Mouse (Mus musculus) limb, embryonic 10.5 days (tissue): ENCODE data around the gene Pum2. TPM values are rescaled to one million over a fixed set of nuclear protein-coding genes. Genes with fewer than 3 reads are reported as not detected.
"Not testable (repeated sequence)": the region's sequence is repeated elsewhere in the genome, so short reads cannot be mapped to it uniquely, and the experiment has no call there.

Experiments used
- DNase-seq: peaks from one replicate; pipeline ENCODE4 v3.0.0-alpha.2; 2017; ENCODE audit warnings: low spot score
- H3K27ac ChIP-seq: fragments of 300-500 bp; sonication (generic); 2 replicates; pipeline ENCODE4 v1.5.1; 2016; ENCODE audit warnings: mild to moderate bottlenecking
- H3K27me3 ChIP-seq: fragments of 300-500 bp; sonication (generic); 2 replicates; pipeline ENCODE4 v1.6.1; 2016; ENCODE audit warnings: low read depth, mild to moderate bottlenecking; ENCODE audit not compliant: poor library complexity, severe bottlenecking
- H3K36me3 ChIP-seq: fragments of 300-500 bp; sonication (generic); 2 replicates; pipeline ENCODE4 v1.6.1; 2016; ENCODE audit warnings: mild to moderate bottlenecking, moderate library complexity
- H3K4me1 ChIP-seq: fragments of 300-500 bp; sonication (generic); 2 replicates; pipeline ENCODE4 v1.6.1; 2016
- H3K4me3 ChIP-seq: fragments of 300-500 bp; sonication (generic); 2 replicates; pipeline ENCODE4 v1.5.1; 2016; ENCODE audit warnings: mild to moderate bottlenecking, moderate library complexity
- H3K9me3 ChIP-seq: fragments of 300-500 bp; sonication (generic); replicated peaks from 2 replicates; pipeline ENCODE4 v1.6.1; 2016; ENCODE audit warnings: mild to moderate bottlenecking
- WGBS: fragments of 180-500 bp; shearing (Covaris S2); methylation state at CpG from one replicate; pipeline ENCODE4 v1.1.7; 2016; 5-methylcytosine and 5-hydroxymethylcytosine counted together
- polyA plus RNA-seq: library from polyadenylated mRNA; unstranded; fragments of >200 nt; fragmentation: Nextera tagmentation; extraction: Ambion mirVana; gene quantifications from 2 replicates; pipeline ENCODE4 v1.2.1, GENCODE M21; 2016

The Pum2 gene
- polyA plus RNA-seq: 58.4 and 65.6 TPM in 2 replicates

DNA sequence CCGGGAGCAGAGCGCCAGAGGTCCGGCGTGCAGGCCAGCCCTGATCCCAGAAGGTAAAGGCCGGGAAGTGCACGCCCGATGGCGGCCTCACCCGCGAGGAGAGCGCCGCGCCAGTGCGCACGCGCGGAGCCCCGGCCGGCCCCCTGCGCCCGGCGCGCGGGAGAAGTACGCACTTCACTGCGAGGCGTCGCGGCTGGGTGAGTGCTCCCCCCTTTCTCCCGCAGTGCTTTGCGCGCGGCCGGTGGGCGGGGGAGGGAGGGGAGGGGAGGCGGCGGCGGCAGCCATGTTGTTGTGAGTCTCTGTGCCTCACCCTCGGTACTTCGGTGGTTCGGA, at the start of gene Pum2:
Gene Pum2 (plus strand): TSS at position 161 of the 333 bp plus-strand sequence.
- DNase-seq: peak; percentile 97
- peak within 1 kb of the TSS; percentile 100 for H3K27ac ChIP-seq
- no peaks in the 10 kb centered on the region for H3K9me3 ChIP-seq
- 0% methylated on average over 22 of the region's 41 CpGs for WGBS
- H3K27me3 ChIP-seq: no peaks in the 10 kb centered on the region
- H3K4me1 ChIP-seq: peaks cover 19% of the 10 kb centered on the region
- 0 out of 2 replicates have a peak, but pooled peaks cover 8% of the 10 kb centered on the region for H3K36me3 ChIP-seq
- peak within 1 kb of the TSS; percentile 94 for H3K4me3 ChIP-seq

DNA sequence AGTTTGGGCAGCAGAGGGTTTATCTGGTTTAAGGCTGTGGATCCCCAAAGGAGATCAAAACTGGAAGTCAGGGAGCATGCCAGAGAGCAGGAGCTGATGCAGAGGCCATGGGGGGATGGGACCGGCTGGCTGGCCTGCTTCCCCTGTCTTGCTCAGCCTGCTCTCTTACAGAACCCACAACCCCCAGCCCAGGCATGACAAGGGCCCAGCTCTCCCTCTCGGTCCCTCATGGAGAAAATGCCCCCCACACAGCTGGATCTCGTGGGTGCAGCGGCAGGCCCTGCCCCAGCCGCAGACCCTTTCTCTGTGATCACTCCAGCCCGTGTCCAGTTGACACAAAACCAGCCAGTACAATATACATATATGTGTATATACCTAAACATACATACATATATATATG, 44.4 kb upstream of the Pum2 start:
- no peaks in the 10 kb centered on the region for H3K27me3 ChIP-seq

DNA sequence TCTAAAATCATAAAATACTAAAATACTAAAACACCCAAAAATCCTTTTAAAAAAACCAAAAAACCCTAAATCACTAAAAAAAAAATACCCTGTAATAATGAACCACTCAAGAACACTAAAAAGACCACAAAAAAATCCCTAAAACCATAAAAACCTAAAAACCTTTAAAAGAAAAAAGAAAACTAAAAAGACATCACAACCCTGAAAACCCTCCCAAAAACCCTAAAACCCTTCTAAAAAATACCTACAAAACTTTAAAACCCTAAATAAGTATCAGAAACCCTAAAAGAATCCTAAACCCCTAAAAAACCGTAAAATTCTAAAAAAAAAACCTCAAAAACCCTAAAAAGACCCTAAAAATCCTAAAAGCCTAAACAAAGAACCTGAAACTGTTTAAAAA, 42.2 kb upstream of the Pum2 start:
- H3K4me3 ChIP-seq: no peak overlapping the region
- no peak for DNase-seq
- 97% methylated on average over 1 of the region's 1 CpGs for WGBS

More for the DNA sequence above, 44.4 kb upstream of the Pum2 start:
- H3K9me3 ChIP-seq: no peaks in the 10 kb centered on the region
- DNase-seq: no peak
- no peak overlapping the region for H3K27ac ChIP-seq
- H3K4me1 ChIP-seq: no peaks in the 10 kb centered on the region
- H3K36me3 ChIP-seq: 0 out of 2 replicates have a peak, but pooled peaks cover 4% of the 10 kb centered on the region
- no peak overlapping the region for H3K4me3 ChIP-seq
- 96% methylated on average over 6 of the region's 6 CpGs for WGBS

DNA sequence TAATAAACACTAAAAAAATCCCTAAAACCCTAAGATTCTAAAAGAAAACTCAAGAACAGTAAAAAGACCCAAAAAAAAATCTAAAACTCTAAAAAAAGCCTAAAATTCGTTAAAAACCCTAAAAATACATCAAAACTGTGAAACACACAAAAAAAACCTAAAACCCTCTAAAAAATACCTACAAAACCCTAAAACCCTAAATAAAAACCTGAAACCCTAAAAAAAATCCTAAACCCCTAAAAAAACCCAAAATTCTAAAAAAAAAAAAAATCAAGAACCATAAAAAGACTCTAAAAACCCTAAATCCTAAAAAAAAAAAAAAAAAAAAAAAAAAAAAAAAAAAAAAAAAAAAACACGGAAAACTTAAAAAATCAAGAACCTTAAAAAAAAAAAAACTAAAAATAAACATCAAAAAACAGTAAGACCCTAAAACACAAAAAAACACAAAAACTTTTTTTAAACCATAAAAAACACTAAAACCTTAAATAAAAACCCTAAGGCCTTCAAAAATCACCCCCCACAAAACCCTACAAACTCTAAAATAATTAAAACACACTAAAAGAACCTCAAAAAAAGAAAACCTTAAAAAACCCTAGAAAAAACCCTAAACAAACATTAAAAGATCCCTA, 41.1 kb upstream of the Pum2 start:
- DNase-seq: no peak
- no peaks in the 10 kb centered on the region for H3K9me3 ChIP-seq
- no peak overlapping the region for H3K27ac ChIP-seq
- H3K4me1 ChIP-seq: no peaks in the 10 kb centered on the region
- no peak overlapping the region for H3K4me3 ChIP-seq
- 79% methylated on average over 2 of the region's 2 CpGs for WGBS
- 0 out of 2 replicates have a peak, but pooled peaks cover 6% of the 10 kb centered on the region for H3K36me3 ChIP-seq
- H3K27me3 ChIP-seq: no peaks in the 10 kb centered on the region

More for the DNA sequence above, 42.2 kb upstream of the Pum2 start:
- no peak overlapping the region for H3K27ac ChIP-seq
- no peaks in the 10 kb centered on the region for H3K9me3 ChIP-seq
- H3K36me3 ChIP-seq: 0 out of 2 replicates have a peak, but pooled peaks cover 4% of the 10 kb centered on the region
- H3K4me1 ChIP-seq: no peaks in the 10 kb centered on the region
- H3K27me3 ChIP-seq: no peaks in the 10 kb centered on the region

DNA sequence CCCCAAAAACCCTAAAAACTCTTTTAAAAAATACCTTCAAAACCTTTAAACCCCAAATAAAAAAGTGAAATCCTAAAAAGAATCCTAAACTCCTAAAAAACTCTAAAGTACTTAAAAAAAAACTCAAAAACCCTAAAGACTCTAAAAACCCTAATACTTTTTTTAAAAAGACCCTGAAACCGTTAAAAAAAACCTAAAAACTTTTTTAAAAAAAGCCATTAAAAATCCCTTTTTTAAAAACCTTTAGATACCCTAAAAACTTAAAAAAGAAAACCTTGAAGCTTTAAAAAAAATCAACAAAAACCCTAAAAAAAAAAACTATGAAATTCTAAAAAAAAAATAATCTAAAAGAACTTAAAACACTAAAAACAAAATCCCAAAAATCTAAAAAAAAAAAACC, 39.6 kb upstream of the Pum2 start:
- WGBS: 95% methylated on average over 1 of the region's 1 CpGs
- no peaks in the 10 kb centered on the region for H3K27me3 ChIP-seq
- H3K4me1 ChIP-seq: peaks cover 4% of the 10 kb centered on the region; the same call in 1 of the 2 replicates
- H3K27ac ChIP-seq: no peak overlapping the region
- H3K9me3 ChIP-seq: no peaks in the 10 kb centered on the region
- DNase-seq: no peak
- 0 out of 2 replicates have a peak, but pooled peaks cover 5% of the 10 kb centered on the region for H3K36me3 ChIP-seq
- H3K4me3 ChIP-seq: no peak overlapping the region

DNA sequence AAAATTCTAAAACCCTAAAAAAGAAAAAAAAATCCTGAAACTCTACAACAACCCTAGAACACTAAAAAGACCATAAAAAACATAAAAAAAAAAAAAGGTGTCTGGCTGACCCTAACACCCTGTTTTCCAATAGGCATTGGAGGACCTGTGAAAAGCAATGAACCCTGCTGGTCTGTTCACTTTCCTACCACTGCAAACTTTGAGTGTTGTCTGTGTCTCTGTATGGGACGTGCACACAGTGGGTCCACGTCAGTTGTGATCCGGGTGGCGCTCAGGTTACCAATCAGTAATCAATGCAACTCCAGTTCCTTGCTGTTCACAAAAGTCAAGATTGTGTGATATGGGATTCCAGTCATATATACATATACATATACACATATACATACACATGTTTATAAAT, 38.4 kb upstream of the Pum2 start:
- DNase-seq: no peak
- no peak overlapping the region for H3K4me3 ChIP-seq
- WGBS: 97% methylated on average over 4 of the region's 4 CpGs

DNA sequence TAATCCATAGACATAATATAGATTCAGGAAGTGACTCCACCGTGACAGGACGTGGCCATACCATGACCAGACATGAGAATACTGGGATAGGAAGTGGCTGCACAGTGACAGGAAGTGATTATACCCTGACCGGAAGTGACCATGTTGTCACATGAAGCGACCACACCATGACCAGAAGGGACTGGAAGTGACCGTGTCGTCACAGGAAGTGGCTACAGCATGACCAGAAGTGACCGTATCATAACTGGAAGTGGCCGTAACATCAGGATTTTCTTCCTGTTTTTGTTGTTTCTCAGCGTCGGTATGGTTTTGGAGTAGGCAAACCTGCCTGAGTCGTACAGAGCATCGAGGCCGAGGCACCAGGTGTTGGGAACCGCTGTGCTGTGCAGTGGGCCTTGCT, 37.0 kb upstream of the Pum2 start:
- no peaks in the 10 kb centered on the region for H3K27me3 ChIP-seq
- H3K27ac ChIP-seq: no peak overlapping the region
- H3K4me1 ChIP-seq: peaks cover 7% of the 10 kb centered on the region
- 92% methylated on average over 14 of the region's 14 CpGs for WGBS
- H3K4me3 ChIP-seq: no peak overlapping the region
- H3K36me3 ChIP-seq: 0 out of 2 replicates have a peak, but pooled peaks cover 2% of the 10 kb centered on the region
- no peaks in the 10 kb centered on the region for H3K9me3 ChIP-seq
- no peak for DNase-seq

More for the DNA sequence above, 38.4 kb upstream of the Pum2 start:
- H3K9me3 ChIP-seq: no peaks in the 10 kb centered on the region
- no peak overlapping the region for H3K27ac ChIP-seq
- H3K36me3 ChIP-seq: 0 out of 2 replicates have a peak, but pooled peaks cover 2% of the 10 kb centered on the region
- H3K27me3 ChIP-seq: no peaks in the 10 kb centered on the region
- H3K4me1 ChIP-seq: peaks cover 7% of the 10 kb centered on the region

DNA sequence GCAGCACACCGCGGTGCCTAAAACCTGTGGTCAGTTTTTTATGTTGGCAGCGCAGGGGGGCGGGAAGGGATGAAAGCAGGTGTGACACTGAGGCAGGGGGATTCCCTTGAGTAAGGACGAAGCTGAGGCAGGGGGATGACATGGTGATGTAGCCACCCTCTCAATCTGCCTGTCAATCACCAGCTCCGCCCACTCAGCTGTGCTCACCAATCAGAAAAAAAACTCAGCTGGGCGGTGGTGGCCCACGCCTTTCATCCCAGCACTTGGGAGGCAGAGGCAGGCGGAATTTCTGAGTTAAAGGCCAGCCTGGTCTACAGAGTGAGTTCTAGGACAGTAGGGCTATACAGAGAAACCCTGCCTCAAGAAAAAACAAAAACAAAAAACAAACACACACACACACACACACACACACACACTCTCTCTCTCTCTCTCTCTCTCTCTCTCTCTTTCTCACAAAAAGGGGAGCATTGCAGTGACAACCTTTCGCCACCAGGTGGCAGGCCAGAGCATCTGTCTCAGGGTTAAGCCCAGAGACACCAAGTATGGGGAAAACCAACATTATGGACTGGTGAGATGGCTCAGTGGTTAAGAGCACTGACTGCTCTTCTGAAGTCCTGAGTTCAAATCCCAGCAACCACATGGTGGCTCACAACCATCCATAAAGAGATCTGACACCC, 35.4 kb upstream of the Pum2 start:
- H3K9me3 ChIP-seq, H3K27me3 ChIP-seq, H3K27ac ChIP-seq, H3K4me1 ChIP-seq, H3K36me3 ChIP-seq, H3K4me3 ChIP-seq: not testable (repeated sequence)
- DNase-seq: peak; percentile 78
- 72% methylated on average over 10 of the region's 10 CpGs for WGBS

DNA sequence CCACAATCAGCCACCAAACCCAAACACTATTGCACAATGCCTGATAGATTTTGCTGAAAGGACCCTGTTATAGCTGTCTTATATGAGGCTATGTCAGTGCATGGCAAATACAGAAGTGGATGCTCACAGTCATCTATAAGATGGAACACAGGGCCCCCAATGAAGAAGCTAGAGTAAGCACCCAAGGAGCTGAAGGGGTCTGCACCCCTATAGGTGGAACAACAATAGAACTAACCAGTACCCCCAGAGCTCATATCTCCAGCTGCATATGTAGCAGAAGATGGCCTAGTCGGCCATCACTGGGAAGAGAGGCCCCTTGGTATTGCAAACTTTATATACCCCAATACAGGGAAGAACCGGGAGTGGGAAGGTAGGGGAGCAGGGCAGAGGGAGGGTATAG, 33.7 kb upstream of the Pum2 start:
- not testable (repeated sequence) for H3K4me1 ChIP-seq, H3K9me3 ChIP-seq, H3K27ac ChIP-seq, H3K36me3 ChIP-seq, H3K27me3 ChIP-seq, DNase-seq
- peak overlapping the region; percentile 75 for H3K4me3 ChIP-seq
- WGBS: 10% methylated on average over 2 of the region's 2 CpGs

DNA sequence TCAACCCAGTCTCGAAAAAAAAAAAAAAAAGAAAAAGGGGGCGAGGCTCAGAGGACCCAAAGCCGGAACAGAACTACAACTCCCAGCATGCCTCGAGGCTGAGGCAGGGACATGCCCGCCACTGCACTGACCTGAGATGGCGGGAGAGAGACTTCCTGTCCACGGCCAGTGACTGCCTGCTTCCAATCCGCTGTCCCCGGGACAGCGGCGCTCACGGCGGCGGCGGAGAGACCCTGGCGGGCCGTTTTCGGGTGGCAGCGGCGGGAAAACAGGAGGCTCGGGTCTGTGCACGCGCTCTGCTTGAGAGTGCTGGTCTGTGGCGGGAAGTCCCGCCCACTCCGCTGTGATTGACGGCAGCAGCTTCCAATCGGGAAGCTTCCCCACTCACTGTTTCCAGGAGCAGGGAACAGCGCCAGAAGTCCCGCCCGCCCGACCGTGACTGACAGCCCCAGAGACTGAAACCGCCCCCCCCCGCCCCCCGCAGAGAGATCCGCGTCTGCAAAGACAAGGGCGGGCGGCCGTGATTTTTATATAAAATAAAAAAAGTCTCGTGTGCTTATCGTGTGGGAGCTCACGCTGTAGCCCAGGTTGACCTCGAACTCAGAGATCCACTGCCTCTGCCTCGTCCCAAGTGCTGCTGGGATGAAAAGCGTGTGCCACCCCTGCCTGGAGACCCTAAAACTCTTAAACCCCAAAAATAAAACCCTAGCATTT, 33.1 kb upstream of the Pum2 start:
- no peaks in the 10 kb centered on the region for H3K9me3 ChIP-seq
- H3K4me3 ChIP-seq: peak overlapping the region; percentile 75
- DNase-seq: peak; percentile 98
- no peaks in the 10 kb centered on the region for H3K27me3 ChIP-seq
- H3K4me1 ChIP-seq: peaks cover 7% of the 10 kb centered on the region
- 0 out of 2 replicates have a peak, but pooled peaks cover 2% of the 10 kb centered on the region for H3K36me3 ChIP-seq
- WGBS: under 1% methylated on average over 47 of the region's 47 CpGs
- H3K27ac ChIP-seq: peak overlapping the region; percentile 99

DNA sequence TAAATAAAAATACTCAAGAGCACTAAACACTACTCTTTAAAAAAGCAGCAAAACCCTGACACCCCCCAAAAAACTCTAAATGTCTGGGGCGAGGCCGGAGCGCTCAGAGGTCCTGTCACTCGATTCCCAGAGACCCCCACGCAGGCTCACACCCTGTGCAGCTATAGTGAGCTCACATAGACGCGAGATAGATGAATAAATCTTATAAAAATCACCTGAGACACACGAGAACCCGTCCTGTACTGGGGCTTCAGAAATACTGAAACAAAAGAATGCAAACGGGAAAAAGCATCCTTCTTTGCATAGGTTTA, 32.6 kb upstream of the Pum2 start:
- H3K27me3 ChIP-seq: no peaks in the 10 kb centered on the region
- H3K36me3 ChIP-seq: 0 out of 2 replicates have a peak, but pooled peaks cover 2% of the 10 kb centered on the region
- peak; percentile 40 for DNase-seq
- 9% methylated on average over 10 of the region's 10 CpGs for WGBS
- H3K4me1 ChIP-seq: peaks cover 7% of the 10 kb centered on the region
- peak overlapping the region; percentile 75 for H3K4me3 ChIP-seq
- peak overlapping the region; percentile 99 for H3K27ac ChIP-seq
- H3K9me3 ChIP-seq: no peaks in the 10 kb centered on the region

DNA sequence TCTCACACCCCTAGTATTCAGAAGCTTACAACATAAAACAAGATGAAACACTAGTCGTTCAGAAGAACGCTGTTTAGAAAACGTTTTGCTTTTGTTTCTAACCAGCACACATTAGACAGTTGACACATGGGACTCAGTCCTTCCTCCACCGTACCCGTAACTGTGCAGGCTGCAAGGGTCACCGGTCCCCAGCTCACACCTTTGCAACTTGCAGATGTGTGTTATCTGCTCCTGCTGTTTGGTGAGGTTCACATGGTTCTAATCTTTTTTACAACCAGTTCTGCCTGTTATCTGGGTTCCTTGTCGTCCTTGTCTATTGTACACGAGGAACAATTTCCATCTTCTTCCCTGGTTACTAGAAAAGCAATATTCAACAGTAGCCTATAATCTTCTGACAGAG, 25.7 kb upstream of the Pum2 start:
- H3K27ac ChIP-seq, H3K36me3 ChIP-seq, H3K9me3 ChIP-seq, H3K4me1 ChIP-seq, H3K27me3 ChIP-seq, H3K4me3 ChIP-seq, DNase-seq: not testable (repeated sequence)
- WGBS: 61% methylated on average over 8 of the region's 8 CpGs

DNA sequence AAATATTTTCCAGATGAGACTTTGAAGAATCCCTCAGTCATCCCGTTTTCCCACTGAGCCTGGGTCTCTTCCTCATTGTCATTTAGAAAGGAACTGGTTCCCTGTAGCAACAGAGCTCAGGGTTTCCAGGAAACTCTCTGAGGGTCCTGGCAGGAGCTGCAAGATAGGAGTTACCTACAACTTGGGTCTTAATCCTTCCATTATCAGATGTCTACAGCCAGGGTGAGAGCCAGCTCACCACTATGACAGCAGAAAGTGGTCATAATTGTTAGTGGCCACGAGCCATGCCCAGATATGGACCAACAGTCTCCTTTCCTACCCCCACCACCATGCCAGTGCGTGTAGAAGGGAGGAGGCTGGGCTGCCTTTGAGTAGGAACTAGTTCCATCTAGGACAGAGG, 23.9 kb upstream of the Pum2 start:
- not testable (repeated sequence) for H3K27ac ChIP-seq, DNase-seq, H3K4me1 ChIP-seq, H3K4me3 ChIP-seq, H3K27me3 ChIP-seq, H3K36me3 ChIP-seq, H3K9me3 ChIP-seq
- WGBS: 75% methylated on average over 3 of the region's 3 CpGs
